Mouse (Mus musculus): ENCODE measurements around the gene Gmnc.

Gmnc gene

DNA sequence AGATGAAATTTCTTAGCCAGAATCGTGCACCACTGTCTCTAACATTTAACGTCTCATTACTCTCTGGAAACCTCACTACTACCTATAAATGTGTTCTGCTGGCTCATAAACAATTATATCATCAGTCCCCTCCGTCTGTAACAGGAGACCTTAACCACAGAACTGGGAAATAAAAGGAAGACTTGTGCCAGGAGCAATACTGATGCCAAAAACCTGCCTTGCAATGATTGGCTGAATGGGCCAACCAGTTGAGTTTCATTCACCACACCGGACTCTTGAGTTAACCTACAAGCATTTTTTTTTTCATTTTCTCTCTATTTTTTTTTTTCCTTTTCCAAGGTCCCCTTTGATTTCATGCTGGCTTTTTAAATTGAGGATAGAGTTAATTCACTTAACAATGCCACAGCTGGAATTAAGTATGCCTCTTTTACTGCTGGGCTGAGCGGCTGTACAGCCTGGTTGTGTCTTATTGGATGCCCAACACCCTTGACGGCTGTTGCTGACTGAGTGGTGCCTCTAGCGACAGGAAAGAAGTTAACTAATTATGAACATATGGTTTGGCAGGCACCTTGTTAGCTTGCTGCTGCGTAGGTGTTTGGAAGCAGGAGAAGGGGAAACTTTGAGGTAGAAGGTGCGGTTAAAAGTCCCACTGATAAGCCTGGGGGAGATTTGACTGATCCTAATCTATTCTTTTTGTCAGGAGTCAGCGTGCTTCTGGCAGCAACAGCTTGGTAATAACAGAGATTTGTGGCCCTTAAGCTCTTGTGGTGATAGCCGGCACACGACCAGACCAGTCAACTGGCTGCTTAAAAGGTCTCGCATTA lies at the start of gene Gmnc:
Gene Gmnc, minus strand, starts transcription at position 176 of the 824 bp plus-strand sequence.
- no peak for DNase-seq (ENCODE audit: low spot score)

DNA sequence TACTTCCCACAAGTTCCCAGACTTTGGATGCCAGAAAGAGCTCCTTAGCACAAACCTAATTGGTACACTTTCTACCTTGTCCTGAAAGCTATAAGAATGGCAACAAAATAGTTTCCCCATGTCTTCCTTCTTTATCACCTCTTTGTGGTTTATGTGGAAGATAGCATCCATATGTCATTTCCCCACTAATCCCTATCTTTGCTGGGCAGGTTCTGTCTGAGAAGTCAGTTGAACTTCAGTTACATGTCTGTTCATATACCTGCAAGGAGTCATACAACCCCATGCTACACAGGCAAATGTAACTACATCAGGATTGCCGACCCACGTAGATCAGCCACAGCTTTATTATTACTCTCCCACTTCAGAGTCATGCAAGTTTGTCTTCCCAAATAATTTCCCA lies 35.8 kb upstream of the Gmnc start:
- DNase-seq (ENCODE audit: low spot score): no peak

DNA sequence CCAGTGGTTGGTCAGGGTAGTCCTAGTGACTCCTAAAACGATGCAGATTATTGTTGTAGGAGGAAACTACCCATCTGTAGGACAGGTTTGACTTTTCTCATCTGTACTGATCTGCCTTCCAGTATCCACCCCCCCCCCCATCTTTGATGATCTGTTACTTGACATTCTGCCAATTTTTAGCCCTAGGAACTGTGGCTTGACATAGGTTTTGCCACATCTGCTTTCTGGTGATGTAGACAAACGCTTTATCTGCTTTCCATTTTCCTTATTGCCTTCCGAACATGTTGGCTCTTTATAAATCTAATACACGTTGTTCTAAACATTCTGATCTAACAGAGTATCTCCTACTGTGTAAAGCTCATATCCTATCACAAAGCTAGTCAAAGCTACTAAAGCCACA lies 34.8 kb upstream of the Gmnc start:
- DNase-seq (ENCODE audit: low spot score): no peak

DNA sequence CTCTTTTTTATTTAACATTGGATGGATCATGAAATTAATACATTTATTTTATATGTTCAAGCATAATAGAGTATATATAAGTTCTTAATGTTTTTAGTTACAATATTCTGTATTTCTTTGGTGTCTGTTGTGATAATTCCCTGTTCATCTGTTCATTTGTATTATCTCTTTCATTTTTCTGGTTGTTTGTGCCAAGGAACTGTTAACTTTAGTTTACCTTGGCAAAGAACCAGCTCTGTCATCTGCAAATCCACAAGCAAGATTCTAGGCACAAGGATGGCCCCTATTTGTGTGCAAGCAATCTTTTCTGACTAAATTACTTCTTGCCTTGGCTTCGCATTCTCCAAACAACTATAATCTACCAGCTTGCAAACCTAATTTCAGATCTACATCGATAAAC lies 31.3 kb upstream of the Gmnc start:
- DNase-seq (ENCODE audit: low spot score): no peak

DNA sequence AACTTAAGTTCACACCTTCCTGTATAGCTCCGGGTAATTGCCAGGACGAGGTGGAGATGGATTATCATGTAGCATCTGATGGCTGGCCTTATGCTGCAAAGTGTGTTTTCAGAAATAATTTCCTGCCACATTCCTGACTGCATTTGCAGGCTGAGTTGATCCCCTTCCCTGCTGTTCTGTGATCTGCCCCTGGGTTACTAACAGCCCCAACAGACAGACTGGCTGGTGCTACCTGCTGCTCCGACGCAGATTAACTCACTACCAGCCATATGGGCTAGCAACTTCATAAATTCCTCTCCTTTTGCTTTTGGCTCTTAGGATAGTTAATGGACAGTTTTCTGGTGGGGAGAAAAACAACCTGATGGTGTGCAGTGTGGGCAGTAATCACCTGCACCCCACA lies 25.9 kb upstream of the Gmnc start:
- DNase-seq (ENCODE audit: low spot score): no peak

DNA sequence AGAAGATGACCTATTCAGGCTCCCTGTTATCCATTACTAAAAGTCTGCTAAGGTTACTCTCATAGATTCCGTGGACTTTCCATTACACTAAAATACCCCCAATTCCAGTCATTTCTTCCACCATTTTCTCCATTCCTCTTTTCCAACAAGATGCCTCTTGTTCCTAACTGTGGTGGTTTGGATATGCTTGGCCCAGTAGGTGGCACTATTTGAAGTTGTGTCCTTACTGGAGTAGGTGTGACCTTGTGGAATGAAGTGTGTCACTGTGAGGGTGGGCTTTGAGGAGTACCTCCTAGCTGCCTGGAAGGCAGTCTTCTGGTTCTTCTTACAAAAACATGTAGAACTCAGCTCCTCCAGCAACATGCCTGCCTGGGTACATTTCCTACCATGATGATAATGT lies 11.3 kb upstream of the Gmnc start:
- DNase-seq (ENCODE audit: low spot score): no peak

DNA sequence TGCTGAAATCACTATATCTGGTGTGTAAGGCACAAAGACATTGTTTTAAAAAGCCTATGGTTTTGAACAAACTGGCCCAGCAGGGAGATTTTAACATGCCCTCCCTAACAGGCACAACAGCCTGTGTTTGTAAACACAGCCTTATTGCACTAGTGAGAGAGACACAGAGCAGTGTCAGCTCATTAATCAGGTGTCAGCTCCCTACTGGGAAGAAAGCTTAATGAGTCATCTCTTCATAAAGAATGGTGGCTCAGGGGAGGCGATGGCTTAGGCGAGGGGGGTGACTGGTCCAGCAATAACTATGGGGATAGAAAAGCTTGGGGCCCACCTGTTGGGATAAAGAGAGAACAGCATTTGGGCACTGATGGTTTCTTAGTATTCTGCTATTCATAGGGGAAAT lies 8.1 kb upstream of the Gmnc start:
- DNase-seq (ENCODE audit: low spot score): no peak

DNA sequence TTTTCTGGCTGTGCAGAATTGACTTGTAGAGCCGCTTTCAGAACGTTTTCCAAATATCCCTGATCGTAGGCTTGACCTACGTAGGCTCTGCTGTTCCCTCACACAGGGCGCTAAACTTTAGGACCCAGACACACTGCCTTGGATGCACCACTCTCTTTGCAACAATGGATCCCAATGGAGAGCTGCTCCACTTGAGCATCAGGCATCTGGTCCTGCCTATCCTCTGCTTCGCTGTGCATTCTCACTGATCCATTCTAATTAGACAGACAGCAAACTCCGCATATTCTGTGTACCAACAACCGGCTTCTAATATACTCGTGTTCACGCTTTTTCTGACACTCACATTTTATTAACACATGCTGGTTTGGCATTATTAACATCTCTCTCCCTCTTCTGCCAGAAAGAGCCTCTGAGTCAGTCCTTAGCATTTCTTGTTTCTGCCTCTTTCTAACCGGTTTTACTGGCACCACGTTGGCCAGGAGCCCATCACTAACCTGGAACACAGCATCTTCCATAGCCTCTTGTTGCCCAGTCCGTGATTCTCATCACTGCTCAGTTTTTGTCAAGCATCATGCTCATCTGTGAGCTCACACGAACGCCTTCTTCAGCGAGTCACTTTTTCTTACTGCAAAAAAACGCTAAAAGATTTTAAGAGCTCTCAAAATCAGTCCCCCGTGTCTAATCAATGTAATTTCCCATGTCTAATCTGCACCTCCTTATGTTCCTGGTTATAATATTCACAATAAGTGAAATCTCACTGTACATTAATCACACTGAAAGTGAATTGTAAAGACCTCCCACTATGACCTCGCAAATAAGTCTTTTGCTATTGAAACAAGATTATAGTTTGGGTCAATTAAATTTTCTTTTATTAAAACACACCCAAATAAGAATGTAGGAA lies 1.8 kb downstream of the Gmnc start:
- DNase-seq (ENCODE audit: low spot score): no peak

DNA sequence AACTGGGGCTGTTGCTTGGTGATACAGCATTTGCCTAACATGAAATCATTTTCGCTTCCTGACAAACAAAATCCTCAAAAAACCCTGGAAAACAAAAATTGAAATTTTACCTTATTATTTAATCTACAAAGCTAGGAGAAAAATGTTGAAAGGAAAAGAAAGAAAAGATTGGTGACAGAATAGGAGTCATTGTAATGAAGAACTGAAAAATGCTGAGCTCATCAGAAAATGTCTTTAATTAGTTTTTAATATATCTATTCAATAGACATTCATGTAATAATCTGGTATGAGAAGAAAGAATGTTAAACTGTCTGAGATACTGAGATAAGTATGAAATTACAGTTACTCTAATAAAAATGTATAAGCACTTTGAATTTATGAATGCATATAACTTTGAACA lies 3.3 kb downstream of the Gmnc start:
- DNase-seq (ENCODE audit: low spot score): no peak

DNA sequence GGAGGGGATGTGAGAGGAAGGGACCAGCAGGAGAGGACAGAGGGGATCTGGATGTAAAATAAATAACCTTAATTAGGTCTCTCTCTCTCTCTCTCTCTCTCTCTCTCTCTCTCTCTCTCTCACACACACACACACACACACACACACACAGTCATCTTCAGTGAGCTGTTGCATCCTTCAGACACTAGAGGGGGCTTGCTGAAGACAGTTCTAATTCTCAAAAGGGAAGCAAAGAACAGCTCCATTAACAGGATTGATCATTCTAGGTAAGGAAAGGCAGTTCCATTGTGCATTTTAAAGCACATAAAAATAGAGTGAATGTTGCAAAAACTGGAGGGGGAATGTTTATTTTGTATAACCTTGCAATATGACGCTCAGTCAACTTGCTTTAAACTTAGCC lies 5.7 kb downstream of the Gmnc start:
- no peak for DNase-seq (ENCODE audit: low spot score)

DNA sequence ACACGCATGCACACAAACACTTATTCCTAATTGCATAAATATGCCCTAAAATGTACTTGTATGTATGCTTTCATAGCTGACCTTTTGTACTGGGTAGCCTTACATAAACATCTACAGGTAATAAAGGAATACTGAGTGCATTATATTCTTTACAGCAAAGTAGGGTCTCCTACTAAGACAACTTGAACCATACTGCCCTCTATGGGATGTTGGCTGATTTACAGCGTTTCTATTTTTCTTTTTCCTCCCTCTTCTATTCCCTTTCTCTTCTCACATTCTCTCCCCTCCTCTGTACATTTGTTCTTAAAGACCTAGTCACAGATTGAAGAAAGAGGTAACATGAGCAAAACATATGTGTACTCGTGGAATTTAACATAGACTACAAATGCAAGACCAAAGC lies 9.3 kb downstream of the Gmnc start:
- no peak for DNase-seq (ENCODE audit: low spot score)

DNA sequence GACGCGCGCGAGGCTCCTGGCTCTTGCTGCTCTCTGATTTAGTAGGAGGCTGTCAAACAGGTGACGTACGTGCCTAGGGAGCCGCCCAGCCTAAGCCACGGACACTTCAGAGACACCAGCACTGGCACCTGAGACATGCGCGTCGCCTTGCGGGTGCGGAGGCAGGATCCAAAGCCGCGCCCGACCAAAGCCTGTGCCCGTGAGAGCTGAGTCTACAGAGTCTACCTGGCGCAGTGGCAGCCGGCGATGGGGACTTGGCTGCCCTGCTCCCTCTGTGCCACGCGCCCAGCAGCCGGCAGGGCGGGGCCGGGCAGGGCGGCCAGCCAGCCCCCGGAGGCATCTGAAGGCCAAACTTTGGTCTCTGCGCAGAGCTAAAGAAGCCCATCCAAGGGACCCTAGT lies 23.5 kb downstream of the Gmnc start:
- no peak for DNase-seq (ENCODE audit: low spot score)

DNA sequence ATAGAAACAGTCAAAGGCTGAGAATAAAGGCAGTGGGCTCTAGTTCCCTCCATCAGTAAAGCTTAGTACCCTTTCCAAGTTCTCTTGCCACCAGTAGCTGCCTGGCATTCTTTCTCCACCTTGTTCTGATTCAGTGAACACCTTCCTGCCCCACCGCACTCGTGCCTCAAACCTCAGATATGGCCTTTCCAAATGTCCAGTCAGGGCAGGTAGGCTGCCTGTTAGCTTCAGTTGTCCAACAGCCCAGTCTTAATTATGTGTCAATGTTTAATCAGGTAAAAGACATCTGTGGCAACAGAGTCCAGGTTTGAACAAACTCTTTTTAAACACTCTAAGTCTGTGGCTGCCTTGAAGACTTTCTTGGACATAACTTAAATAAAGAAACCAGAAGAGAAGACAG lies 24.6 kb downstream of the Gmnc start:
- no peak for DNase-seq (ENCODE audit: low spot score)

DNA sequence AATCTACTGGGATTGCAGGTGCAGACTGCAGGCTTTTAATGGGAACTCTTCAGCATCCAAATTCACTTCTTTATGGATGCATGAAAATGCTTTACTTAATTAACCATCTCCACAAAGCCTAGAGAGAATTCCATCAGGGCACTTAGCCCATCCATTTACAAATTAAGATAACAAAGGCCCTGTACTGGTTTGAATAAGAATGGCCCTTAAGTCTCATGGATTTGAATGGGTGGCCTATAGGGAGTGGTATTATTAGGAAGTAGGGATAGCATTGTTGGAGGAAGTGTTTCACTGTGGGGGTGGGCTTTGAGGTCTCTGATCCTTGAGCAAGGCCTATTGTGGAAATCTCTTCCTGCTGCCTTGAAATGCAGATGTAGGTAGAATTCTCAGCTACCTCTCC lies 29.5 kb downstream of the Gmnc start:
- no peak for DNase-seq (ENCODE audit: low spot score)

DNA sequence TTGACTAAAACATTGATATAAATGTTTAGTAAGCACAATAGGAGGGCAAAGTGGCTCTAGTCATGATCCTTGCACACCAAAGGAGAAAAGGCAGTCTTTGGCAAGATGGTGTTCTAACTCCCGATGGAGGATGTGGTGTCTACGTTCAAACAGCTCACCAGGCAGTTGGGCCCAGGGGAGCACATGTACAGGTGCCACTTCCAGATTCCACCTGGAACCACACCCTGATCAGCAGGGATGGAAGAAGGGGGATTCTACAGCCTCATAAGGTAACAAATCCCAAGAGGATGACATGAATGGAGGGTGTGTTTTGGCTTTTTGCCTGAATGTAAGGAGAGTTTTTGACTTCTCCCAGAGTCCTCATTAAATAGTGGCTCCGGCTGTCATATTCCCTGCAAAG lies 39.9 kb downstream of the Gmnc start:
- no peak for DNase-seq (ENCODE audit: low spot score)

DNA sequence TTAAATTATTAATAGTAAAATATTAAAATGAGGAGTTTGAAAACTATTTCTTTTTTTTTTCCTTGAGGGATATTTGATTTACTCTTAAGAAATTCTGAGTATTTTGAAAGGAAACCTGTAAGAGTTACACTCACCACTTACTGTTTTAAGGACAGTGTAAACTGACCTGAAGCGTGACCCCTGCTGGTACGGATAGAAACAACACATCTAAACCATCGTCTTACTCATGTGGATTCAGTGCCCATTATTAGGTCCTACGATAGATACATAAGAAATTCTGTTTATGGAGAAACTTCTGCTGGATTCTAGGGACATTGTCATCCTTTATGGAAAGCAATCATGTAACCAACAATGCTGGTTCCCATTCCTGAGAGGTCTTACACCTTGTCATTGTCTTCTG lies 41.2 kb downstream of the Gmnc start:
- no peak for DNase-seq (ENCODE audit: low spot score)

DNA sequence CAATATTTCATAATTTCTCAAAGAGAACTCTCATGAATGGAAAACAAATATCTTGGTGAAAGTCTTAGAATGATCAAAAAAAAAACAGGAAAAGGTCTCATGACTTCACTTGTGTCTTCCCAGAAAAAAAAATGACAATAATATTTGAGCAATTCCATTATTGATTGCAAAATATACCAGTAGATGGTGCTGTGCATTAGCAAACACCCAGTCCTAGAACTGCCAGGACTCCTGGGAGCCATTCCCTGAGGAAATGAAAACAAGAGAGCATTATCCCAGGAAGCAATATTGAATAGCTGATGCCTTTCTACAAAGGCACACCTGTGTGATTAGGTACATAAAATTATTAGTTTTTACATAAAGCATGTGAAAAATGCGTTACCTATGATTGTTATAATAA lies 87.5 kb downstream of the Gmnc start:
- DNase-seq (ENCODE audit: low spot score): no peak

DNA sequence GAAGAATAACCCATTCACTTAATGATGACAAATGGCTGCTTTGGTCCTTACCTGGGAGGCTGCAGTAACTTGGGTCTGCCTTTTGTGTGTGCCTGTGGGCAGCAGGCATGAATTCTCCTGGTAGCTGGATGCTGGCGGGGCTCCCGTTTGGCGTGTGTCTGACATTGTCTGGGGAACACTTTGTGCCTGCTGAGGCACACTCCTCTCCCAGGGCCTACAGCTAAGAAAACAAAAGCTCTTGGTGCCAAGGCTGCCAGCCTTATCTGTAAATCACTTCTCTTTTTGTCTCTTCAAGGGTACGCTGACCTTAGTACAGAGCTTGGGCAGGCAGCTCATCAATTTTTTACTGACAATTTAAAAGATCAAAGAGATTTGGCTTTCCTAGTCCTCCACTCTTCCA lies 90.0 kb downstream of the Gmnc start:
- DNase-seq (ENCODE audit: low spot score): peak; percentile 29

DNA sequence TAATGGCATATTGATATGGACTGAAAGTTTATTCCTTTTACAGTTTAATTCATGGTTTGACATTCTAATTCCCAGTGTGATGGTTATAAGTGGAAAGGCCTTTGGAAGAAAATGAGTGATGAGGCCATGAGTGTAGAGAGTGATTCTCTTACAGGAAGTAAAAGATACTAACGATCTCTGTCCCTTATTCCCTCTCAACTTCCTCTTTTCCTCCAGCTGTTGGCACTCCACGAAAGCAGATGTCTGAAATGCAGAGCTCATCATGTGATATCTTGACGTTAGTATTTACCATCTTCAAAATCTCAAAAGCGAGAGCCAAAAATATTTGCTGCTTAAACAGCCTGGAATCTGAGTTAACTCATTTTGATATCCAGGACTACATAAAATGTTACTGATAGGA lies 105.1 kb downstream of the Gmnc start:
- DNase-seq (ENCODE audit: low spot score): no peak

DNA sequence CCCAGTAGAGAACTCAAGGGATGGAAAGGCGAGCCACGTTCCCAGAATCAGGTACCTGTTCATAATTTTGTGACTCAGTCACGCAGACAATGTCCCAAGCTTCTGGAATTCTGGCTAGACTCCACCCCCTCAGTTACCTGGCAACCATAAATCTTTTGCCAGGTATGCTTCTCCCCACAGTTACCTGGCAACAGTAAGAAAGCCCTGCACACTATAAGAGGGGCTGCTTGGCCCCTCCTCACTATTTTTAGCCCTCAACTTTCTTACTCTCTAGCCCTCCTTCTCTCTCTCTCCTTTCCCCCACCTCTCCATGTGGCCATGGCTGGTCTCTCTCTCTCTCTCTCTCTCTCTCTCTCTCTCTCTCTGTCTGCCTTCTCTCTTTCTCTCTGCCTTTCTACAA lies 114.6 kb downstream of the Gmnc start:
- no peak for DNase-seq (ENCODE audit: low spot score)

Data from ovary, postnatal 14 days (tissue).